Mouse (Mus musculus): ENCODE results near the gene Fam240b. TPM values are rescaled to one million over a fixed set of nuclear protein-coding genes. Genes with fewer than 3 reads are reported as not detected.
"Not testable (repeated sequence)": the region's sequence is repeated elsewhere in the genome, so short reads cannot be mapped to it uniquely, and the experiment has no call there.

Fam240b gene
- polyA plus RNA-seq, 1 experiment from 2014 or later, result not detected

- Histone ChIP-seq H3K4me2 (replicated peaks) (no peak overlapping the region), H3K27me3 (no peaks in the 10 kb centered on the region), H3K9me3 (0 out of 2 replicates have a peak, but pooled peaks cover 2% of the 10 kb centered on the region), H3K9ac (no peak overlapping the region), H3K4me3 (no peak overlapping the region), H3K27ac (no peak overlapping the region), H3K36me3 (no peaks in the 10 kb centered on the region), H3K4me1 (peaks cover 4% of the 10 kb centered on the region; the same call in 1 of the 2 replicates)
- ATAC-seq (ENCODE audit: low FRiP score, low read depth), result no peak
- 71% methylated on average over 9 of the region's 9 CpGs for WGBS
Observed at GRCm38 (mm10) chr13:64465166-64465565, 32.4 kb downstream of the Fam240b start.

GRCm38 (mm10) chr13:64462581-64462980 lies 35.0 kb downstream of the Fam240b start:
- H3K9me3 ChIP-seq, result 0 out of 2 replicates have a peak, but pooled peaks cover 2% of the 10 kb centered on the region
- no peaks in the 10 kb centered on the region for H3K4me1 ChIP-seq
- H3K4me3 ChIP-seq, result no peak overlapping the region
- H3K36me3 ChIP-seq, result no peaks in the 10 kb centered on the region
- H3K4me2 ChIP-seq (replicated peaks), result no peak overlapping the region
- H3K9ac ChIP-seq, result no peak overlapping the region
- no peaks in the 10 kb centered on the region for H3K27me3 ChIP-seq
- no peak overlapping the region for H3K27ac ChIP-seq
- 81% methylated on average over 2 of the region's 2 CpGs for WGBS
- no peak for ATAC-seq (ENCODE audit: low FRiP score, low read depth)

- 88% methylated on average over 14 of the region's 14 CpGs for WGBS
- no peak for ATAC-seq (ENCODE audit: low FRiP score, low read depth)
- H3K27ac ChIP-seq, result no peak overlapping the region
Observed at GRCm38 (mm10) chr13:64458181-64458580, 39.4 kb downstream of the Fam240b start.

GRCm38 (mm10) chr13:64457225-64457978 lies 40.2 kb downstream of the Fam240b start:
- not testable (repeated sequence) for ATAC-seq (ENCODE audit: low FRiP score, low read depth); H3K4me1 ChIP-seq; H3K27me3 ChIP-seq; H3K4me2 ChIP-seq (replicated peaks); H3K27ac ChIP-seq; H3K36me3 ChIP-seq; H3K4me3 ChIP-seq; H3K9me3 ChIP-seq; H3K9ac ChIP-seq
- 92% methylated on average over 19 of the region's 19 CpGs for WGBS

More at GRCm38 (mm10) chr13:64458181-64458580, 39.4 kb downstream of the Fam240b start:
- Histone ChIP-seq H3K36me3 (no peaks in the 10 kb centered on the region), H3K9ac (no peak overlapping the region), H3K4me1 (no peaks in the 10 kb centered on the region), H3K4me3 (no peak overlapping the region), H3K27me3 (no peaks in the 10 kb centered on the region), H3K9me3 (0 out of 2 replicates have a peak, but pooled peaks cover 2% of the 10 kb centered on the region), H3K4me2 (replicated peaks) (no peak overlapping the region)

GRCm38 (mm10) chr13:64450001-64450794 lies 47.4 kb downstream of the Fam240b start:
- H3K27me3 ChIP-seq, result no peaks in the 10 kb centered on the region
- no peaks in the 10 kb centered on the region for H3K36me3 ChIP-seq
- no peak overlapping the region for H3K9ac ChIP-seq
- no peak overlapping the region for H3K4me3 ChIP-seq
- no peak for ATAC-seq (ENCODE audit: low FRiP score, low read depth)
- 67% methylated on average over 7 of the region's 7 CpGs for WGBS
- H3K9me3 ChIP-seq, result no peaks in the 10 kb centered on the region
- no peak overlapping the region for H3K4me2 ChIP-seq (replicated peaks)
- no peak overlapping the region for H3K27ac ChIP-seq
- H3K4me1 ChIP-seq, result no peaks in the 10 kb centered on the region

- Histone ChIP-seq H3K4me2 (replicated peaks) (no peak overlapping the region), H3K27me3 (no peaks in the 10 kb centered on the region), H3K36me3 (no peaks in the 10 kb centered on the region), H3K4me3 (no peak overlapping the region), H3K9me3 (no peaks in the 10 kb centered on the region), H3K4me1 (no peaks in the 10 kb centered on the region), H3K27ac (no peak overlapping the region), H3K9ac (no peak overlapping the region)
- no peak for ATAC-seq (ENCODE audit: low FRiP score, low read depth)
- 80% methylated on average over 5 of the region's 5 CpGs for WGBS
Observed at GRCm38 (mm10) chr13:64448729-64449128, 48.9 kb downstream of the Fam240b start.

- Histone ChIP-seq H3K4me1 (no peaks in the 10 kb centered on the region), H3K4me2 (replicated peaks) (no peak overlapping the region), H3K9me3 (no peaks in the 10 kb centered on the region), H3K36me3 (no peaks in the 10 kb centered on the region), H3K27ac (no peak overlapping the region), H3K4me3 (no peak overlapping the region), H3K9ac (no peak overlapping the region), H3K27me3 (no peaks in the 10 kb centered on the region)
- 5% methylated on average over 1 of the region's 1 CpGs for WGBS
- no peak for ATAC-seq (ENCODE audit: low FRiP score, low read depth)
Observed at GRCm38 (mm10) chr13:64447947-64448346, 49.6 kb downstream of the Fam240b start.

- Histone ChIP-seq H3K36me3 (no peaks in the 10 kb centered on the region), H3K27me3 (no peaks in the 10 kb centered on the region), H3K9ac (no peak overlapping the region), H3K4me3 (no peak overlapping the region), H3K4me2 (replicated peaks) (no peak overlapping the region), H3K27ac (no peak overlapping the region), H3K4me1 (no peaks in the 10 kb centered on the region), H3K9me3 (no peaks in the 10 kb centered on the region)
- 73% methylated on average over 9 of the region's 9 CpGs for WGBS
- no peak for ATAC-seq (ENCODE audit: low FRiP score, low read depth)
Observed at GRCm38 (mm10) chr13:64445254-64445920, 52.2 kb downstream of the Fam240b start.

GRCm38 (mm10) chr13:64443263-64443894 lies 54.2 kb downstream of the Fam240b start:
- Histone ChIP-seq H3K4me3 (no peak overlapping the region), H3K36me3 (peaks cover 8% of the 10 kb centered on the region; the same call in 1 of the 2 replicates), H3K9me3 (no peaks in the 10 kb centered on the region), H3K4me1 (no peaks in the 10 kb centered on the region), H3K4me2 (replicated peaks) (no peak overlapping the region), H3K27ac (no peak overlapping the region), H3K9ac (no peak overlapping the region), H3K27me3 (no peaks in the 10 kb centered on the region)
- ATAC-seq (ENCODE audit: low FRiP score, low read depth), result no peak
- WGBS, result 54% methylated on average over 4 of the region's 4 CpGs

- 64% methylated on average over 4 of the region's 4 CpGs for WGBS
- H3K4me2 ChIP-seq (replicated peaks), result no peak overlapping the region
- no peak overlapping the region for H3K9ac ChIP-seq
- no peak overlapping the region for H3K4me3 ChIP-seq
- no peaks in the 10 kb centered on the region for H3K9me3 ChIP-seq
- H3K36me3 ChIP-seq, result peaks cover 19% of the 10 kb centered on the region
- no peaks in the 10 kb centered on the region for H3K4me1 ChIP-seq
- H3K27ac ChIP-seq, result no peak overlapping the region
- no peaks in the 10 kb centered on the region for H3K27me3 ChIP-seq
- ATAC-seq (ENCODE audit: low FRiP score, low read depth), result no peak
Observed at GRCm38 (mm10) chr13:64440592-64440991, 57.0 kb downstream of the Fam240b start.

GRCm38 (mm10) chr13:64439471-64439870 lies 58.1 kb downstream of the Fam240b start:
- Histone ChIP-seq H3K4me2 (replicated peaks) (no peak overlapping the region), H3K36me3 (peaks cover 19% of the 10 kb centered on the region), H3K9me3 (no peaks in the 10 kb centered on the region), H3K27ac (no peak overlapping the region), H3K27me3 (no peaks in the 10 kb centered on the region), H3K4me3 (no peak overlapping the region), H3K4me1 (no peaks in the 10 kb centered on the region), H3K9ac (no peak overlapping the region)
- no peak for ATAC-seq (ENCODE audit: low FRiP score, low read depth)
- WGBS, result 81% methylated on average over 5 of the region's 5 CpGs

Data from limb, embryonic 13.5 days (tissue).